Mouse (Mus musculus): ENCODE data around the gene Rpl10.

Rpl10 gene

GRCm38 (mm10) chrX:74270062-74270901 is at the start of gene Rpl10:
Gene Rpl10 (plus strand): TSS chrX:74270812.
- DNase-seq, result peak; percentile 92

- no peak for DNase-seq
These were observed 40.6 kb upstream of the Rpl10 start for GRCm38 (mm10) chrX:74230038-74230437.

- no peak for DNase-seq
These were observed 37.4 kb upstream of the Rpl10 start for GRCm38 (mm10) chrX:74233196-74233595.

GRCm38 (mm10) chrX:74240332-74240731 is 30.3 kb upstream of the Rpl10 start:
- no peak for DNase-seq

DNA sequence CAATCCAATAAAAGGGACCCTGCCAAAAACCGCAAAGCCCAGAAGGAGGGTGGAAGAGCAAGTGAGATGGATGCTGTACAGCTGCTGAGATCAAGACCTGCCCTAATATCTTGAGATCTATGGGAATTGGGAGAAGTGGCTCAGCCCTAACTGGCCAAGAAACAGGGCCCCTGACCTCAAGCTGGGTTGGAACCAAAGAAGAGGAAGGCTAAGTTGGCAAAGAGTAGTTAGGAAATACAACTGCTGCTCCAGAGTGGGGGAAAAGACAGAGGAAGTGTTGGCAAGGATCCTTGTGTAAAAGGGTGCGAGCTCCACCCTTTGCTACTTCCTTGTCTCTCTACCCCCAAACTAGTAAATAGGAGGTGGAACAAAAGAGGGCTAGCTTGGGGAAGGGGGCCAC is 27.2 kb upstream of the Rpl10 start:
- peak; percentile 52 for DNase-seq

DNA sequence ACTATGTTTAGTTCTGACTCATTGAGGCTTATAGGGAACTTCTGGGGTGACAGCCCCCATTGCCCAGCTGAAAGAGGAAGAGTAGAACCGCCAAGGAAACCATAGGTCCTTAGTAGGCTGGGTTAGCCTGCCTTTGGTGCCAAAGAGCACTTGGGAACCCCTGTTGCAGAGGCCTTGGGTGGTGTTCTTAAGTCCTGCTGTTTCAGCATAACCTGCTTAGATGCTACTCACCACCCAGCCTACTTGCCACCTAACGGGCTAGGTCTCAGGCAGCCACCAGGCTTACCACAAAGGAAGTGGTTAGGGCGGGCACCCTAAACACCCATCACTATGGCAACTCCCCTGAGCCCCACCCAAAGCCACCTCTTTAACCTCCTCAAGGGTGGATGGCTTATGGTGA is 26.8 kb upstream of the Rpl10 start:
- no peak for DNase-seq

GRCm38 (mm10) chrX:74244614-74245083 is 26.0 kb upstream of the Rpl10 start:
- DNase-seq, result peak; percentile 74

GRCm38 (mm10) chrX:74245107-74245506 is 25.5 kb upstream of the Rpl10 start:
- DNase-seq, result no peak

- DNase-seq, result peak; percentile 90
These were observed 24.9 kb upstream of the Rpl10 start for GRCm38 (mm10) chrX:74245687-74246086.

DNA sequence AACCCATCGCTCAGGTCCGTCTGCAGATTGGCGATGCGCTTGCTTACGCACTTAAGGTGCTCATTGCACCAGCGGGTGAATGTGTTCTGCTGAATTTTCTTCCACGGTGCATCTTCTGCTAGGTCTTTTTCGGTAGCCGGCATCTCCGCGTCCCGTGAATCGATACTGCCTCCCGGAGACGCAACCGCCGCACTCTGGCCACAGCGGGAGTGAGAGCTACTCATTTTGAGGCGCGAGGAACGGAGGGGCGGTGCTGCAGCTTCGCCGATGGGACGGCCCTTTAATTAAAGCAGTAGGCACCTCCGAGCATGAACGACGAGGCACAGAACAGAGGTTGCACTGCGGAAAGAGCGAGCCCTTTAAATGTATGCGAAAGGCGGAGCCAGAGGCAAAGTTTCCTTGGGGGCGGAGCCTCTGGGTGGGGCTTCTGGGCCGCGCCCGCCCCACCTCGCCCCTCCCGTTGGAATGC is 24.4 kb upstream of the Rpl10 start:
- peak; percentile 91 for DNase-seq

DNA sequence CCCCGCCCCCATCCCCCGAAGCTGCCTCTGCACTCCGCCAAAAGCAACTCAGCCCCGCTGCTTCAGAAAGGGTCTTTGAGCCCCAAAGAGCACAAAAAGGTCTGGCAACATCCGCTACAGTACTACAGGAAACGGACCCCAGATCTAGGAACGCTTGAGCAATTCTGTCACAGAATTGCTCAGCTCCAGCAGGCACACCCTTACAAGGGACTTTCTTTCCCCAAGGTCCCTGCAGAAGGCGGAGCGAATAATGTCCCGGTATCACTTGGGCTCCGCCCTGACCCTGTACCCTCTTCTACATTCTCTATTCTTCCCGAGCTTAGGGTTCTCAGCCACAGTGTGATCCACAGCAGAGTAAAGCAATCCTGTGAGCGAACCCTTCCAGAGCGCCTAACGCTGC is 23.9 kb upstream of the Rpl10 start:
- DNase-seq, result no peak

- DNase-seq, result peak; percentile 84
These were observed 22.0 kb upstream of the Rpl10 start for GRCm38 (mm10) chrX:74248651-74249050.

- peak; percentile 85 for DNase-seq
These were observed 21.0 kb upstream of the Rpl10 start, which contains the start of gene Flna for GRCm38 (mm10) chrX:74249615-74250014. Gene Flna (minus strand): TSS chrX:74249820.

DNA sequence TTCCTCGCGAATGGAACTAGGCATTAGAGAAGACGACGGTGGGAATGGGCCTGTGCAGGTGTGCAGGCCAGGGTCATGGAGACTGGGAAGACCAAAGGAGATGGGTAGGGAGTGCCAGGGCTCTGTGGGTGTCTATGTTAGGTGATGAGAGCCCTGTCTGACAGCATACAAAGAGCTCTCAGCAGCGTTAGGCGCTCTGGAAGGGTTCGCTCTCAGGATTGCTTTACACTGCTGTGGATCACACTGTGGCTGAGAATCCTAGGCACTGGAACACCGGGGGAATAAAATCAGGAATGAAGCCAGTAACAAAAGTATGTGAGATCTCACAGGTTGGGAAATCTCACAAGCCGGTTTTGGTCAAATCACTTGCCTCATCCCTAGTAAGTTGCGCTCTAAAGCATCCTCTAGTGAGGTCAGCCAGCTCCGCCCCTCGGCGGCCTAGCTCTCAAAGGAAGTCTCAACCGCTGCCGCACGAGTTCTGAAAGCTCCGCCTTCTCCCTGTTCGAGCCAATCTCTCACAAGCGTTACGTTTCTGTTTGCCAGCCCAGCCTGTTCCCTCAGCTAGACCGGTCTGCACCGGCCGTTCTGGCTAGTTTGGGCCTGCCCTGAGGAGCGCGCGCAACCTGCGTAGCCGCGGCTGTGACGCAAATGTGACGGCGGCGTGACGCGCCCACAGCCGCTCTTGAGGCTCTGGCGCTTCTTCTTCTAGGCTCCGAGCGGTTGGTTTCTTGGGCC is 16.3 kb upstream of the Rpl10 start, which contains the start of gene Emd:
TSS of gene Emd (plus strand) at position 535 of the 735 bp plus-strand sequence.
- peak; percentile 92 for DNase-seq

- DNase-seq, result no peak
These were observed 15.6 kb upstream of the Rpl10 start for GRCm38 (mm10) chrX:74254888-74255565.

DNA sequence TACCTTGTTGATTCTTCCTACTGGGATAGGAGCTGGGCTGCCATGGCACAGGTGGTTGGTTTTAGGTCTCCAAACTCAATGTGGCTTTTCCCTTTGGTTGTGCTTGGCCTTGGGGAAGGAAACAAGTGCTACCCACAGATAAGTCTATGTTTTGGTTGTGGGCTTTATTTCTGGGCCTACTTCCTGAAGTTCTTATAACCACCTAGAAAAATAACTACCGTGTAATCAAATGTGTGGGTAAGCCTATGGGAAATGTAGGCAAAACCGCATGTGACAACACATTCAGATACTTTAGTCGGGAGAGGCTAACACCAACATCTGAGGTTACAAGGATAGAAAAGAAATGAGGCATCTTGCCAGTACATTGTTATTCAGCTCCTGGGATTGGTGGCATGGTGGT is 12.9 kb upstream of the Rpl10 start:
- no peak for DNase-seq

DNA sequence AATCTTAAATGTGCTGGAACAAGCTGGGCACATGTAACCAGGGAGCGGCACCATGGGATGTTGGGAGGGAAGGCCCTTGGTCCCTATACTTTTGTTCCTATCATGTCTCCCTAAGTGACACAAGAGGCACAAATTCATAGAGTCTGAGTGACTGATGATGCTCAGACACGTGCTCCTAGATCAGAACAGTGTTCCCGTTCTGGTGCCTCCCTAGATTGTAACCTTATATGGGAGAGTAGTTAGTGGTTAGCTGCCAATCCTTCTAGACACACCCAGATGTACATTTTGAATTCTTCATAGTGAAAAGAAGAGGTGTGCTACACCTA is 913 bp upstream of the Rpl10 start:
- no peak for DNase-seq

DNA sequence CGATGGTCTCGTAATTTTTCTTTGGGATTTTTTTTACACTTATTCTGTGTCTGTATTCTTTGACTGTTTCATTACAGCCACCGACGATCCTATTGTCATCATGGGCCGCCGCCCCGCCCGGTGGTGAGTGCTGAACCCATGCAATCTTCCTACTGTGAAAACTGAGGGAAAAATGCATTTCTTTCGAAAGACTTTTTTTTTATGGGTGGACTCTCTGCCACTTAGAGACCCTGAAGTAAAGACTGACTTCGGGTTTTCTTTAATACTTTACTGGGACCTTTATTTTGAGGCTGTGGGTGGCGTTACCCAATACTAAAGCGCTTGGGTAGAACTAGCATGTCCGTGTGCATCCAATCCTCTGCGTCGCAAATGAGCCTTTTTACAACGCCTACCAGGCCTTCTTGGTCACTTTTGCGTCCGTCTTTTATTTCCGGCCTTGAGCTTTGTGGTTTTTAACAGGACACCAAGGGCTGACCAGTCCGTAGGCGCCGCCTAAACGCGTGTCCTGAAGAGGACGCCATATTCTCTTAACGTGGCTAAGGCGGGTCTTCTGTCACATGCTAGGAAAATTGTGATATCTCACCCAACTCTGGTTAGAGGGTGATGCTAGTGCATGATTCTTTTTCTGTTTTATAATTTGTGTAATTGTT is 415 bp downstream of the Rpl10 start:
- DNase-seq, result peak; percentile 51

DNA sequence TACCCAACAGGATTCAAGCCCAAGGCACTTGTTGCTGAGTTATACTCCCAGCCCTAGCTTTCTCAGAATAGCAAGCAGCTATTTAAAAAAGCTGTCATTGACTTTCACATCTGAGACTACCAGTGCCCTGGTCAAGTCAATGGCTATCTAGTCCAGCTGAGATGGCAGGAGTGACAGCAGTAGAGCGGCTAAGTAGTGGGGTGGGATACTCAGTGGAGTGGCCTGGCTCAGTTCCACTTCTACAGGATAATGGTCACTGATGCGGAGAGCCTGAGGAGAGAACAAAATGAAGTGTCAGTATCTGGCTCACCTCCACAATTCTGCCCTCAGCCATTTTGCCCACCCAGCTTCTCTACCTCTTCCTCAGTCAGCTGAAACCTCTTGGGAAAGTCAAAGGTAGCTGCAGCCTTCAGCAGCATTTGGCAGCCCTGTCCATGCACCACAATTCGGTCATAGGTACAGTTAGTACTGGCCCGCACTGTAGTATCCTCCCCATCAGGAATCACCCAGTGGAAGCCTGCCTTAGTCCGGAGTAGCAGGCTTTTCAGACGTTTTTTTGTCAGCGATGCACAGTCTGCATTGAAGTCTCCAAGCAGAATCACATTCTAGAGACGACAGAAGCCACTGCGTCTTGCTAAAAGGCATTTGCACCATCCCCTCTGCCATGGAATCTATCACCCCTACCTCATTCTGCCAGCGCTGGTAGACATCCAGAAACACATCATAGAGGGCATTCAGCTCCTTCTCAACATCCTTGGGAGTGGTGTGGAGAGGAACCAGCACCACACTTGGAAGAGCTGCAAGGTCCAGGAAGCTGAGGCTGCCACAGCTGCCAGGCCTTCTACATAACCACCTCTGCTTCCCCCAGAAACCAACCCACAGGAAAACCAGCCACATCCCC is 3.1 kb downstream of the Rpl10 start:
- no peak for DNase-seq

DNA sequence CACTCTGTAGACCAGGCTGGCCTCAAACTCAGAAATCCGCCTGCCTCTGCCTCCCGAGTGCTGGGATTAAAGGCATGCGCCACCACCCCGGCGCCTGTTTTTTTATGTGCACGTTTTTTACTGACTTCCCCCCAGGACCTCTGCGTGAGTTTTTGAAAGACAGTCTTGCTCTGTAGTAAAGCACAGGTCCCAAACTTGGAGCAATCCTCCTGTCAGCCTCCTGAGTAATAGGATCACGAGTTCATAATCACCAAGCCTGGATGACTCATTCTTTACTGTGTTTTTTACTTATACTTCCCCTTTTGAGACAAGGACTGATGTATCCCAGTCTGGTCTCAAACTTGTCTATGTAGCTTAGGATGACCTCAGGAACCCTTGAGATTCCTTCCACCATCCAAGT is 7.3 kb downstream of the Rpl10 start:
- DNase-seq, result no peak

DNA sequence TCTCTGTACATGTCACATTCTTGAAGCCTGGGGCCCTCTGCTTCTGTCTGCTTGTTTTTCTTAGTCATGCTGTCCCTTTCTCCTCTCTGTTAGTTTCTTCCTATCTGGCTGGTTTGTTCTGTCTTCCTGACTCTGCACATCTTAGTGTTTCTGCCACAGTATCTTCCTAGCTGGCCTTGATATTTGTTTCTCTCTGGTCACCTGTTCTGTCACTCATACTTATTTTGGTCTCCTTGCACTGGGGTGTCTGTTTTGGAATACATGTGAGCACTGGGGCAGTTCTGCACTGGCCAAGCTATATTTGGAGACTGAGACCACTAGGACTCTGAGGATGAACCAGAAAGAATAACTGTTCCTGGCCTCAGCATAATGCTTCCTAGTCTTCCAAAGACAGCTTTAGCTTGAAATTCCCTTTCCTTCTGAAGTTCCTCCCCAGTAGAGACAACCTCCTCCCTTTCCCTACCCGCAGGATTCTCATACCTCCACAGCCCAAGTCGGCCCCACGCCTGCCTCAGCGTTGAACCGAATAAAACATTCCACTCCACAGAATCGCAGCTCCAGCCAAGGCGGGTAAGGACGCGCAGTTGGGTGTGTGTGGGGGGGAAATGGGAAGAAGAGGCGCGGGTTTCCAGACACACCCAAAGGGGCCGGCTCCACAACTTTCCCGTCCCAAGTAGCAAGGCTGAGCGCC is 10.6 kb downstream of the Rpl10 start:
- no peak for DNase-seq
